Mouse (Mus musculus) thymus, adult 2 months (tissue): ENCODE data around the gene Cacna2d2.

ENCODE experiments used
- CTCF ChIP-seq: fragments of 200-500 bp; IDR thresholded peaks from 2 replicates; pipeline ENCODE4 v1.5.1; 2012; ENCODE audit warnings: mild to moderate bottlenecking, control low read depth, low read length, moderate library complexity, borderline replicate concordance; ENCODE audit not compliant: control insufficient read depth, poor library complexity, insufficient read depth; ENCODE audit errors: extremely low read depth
- POLR2A ChIP-seq: fragments of 200-500 bp; IDR thresholded peaks from 2 replicates; pipeline ENCODE4 v1.6.1; 2012; ENCODE audit warnings: mild to moderate bottlenecking, low read length, control low read depth, moderate library complexity; ENCODE audit not compliant: control insufficient read depth, poor library complexity, insufficient read depth; ENCODE audit errors: extremely low read depth

GRCm38 (mm10) chr9:107570016-107570415 lies 170.6 kb downstream of the Cacna2d2 start:
- TF ChIP-seq POLR2A, result no peak
- TF ChIP-seq CTCF, result no peak
